Mouse (Mus musculus) retina, embryonic 14.5 days (tissue): ENCODE measurements at regions not wholly inside any gene's neighbourhood (a gene's known extent, or its start where the extent isn't known, plus 50 kb on each side); places are given as distances from the start of the nearest gene placed in this dataset.

Experiments
- DNase-seq: peaks from one replicate; pipeline ENCODE4 v3.0.0-alpha.2; 2015; ENCODE audit warnings: low spot score

DNA sequence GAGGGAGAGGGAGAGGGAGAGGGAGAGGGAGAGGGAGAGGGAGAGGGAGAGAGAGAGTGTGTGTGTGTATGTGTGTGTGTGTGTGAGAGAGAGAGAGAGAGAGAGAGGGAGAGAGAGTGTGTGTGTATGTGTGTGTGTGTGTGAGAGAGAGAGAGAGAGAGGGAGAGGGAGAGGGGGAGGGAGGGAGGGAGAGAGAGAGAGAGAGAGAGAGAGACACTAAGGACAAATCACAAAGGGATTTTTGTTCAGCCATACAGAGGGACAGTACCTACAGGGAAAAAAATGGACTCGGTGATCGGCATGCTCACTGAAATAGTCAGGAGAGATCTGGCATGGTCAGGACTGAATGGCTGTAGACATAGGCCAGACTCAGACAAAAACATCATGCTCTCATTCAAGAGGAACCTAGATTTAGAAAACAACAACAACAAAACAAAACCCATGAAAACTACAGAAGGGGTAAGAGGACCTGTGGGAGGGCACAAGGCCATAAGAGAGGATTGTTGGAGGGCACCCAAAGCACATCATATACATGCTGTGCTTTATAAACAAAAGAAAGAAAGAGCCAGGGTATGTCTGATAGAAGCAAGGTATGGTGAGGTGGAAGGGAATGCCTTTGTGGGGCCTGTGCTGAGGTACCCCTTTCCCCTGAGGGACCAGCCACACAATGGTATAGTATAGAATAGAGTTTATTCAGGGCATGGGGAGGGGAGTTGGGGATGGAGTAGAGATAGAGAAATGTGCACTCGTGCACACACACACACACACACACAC is 127.0 kb upstream of the Med14 start:
- DNase-seq: no peak

DNA sequence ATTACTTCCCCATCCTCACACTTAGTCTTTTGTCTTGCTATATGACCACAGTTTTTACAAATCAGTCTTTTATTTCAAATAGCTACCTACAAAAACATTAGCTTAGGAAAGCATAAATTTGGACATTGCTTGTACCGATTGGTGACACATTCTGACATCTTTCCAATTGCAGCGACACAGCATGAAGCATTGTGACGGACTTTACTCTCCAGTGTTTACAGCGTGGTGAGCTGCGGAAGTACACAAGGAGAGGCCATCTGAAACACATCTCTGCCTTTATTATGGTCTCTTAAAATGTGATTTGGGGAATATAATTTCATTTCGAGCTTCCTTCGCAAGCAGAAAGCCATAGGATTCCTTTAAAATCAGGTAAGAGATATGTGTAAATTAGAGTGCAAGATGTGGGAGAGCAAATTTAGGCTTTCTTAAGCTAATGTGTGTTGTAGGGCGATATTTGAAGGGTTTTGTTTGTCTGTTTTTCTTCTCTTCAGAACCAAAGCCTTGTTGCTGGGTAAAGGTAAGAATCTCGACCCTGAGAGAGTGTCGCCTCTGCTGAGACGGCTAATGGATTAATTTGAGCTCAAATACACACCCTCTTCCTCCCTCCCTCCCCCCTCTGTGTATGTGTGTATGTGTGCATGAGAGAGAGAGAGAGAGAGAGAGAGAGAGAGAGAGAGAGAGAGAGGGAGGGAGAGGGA is 126.3 kb upstream of the Med14 start:
- DNase-seq: no peak

DNA sequence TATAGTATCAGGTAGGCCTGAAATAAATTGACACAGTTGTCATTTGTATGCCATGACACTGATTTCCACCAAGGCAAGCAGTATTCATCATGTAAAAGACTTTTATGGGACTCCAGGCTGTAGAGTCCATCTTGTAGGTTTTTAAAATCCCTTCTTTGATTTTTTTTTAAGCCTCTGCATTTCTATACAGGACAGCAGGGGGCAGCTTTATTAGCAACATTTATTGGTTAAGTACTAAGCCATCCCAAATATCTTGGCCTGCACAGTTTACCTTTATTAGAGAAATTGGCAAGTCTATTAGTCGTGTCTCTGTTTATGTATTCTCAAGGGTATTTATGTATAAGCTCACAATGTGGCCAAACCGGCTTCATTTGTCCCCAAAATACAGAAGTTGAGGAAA is 125.6 kb upstream of the Med14 start:
- peak; percentile 9 for DNase-seq

DNA sequence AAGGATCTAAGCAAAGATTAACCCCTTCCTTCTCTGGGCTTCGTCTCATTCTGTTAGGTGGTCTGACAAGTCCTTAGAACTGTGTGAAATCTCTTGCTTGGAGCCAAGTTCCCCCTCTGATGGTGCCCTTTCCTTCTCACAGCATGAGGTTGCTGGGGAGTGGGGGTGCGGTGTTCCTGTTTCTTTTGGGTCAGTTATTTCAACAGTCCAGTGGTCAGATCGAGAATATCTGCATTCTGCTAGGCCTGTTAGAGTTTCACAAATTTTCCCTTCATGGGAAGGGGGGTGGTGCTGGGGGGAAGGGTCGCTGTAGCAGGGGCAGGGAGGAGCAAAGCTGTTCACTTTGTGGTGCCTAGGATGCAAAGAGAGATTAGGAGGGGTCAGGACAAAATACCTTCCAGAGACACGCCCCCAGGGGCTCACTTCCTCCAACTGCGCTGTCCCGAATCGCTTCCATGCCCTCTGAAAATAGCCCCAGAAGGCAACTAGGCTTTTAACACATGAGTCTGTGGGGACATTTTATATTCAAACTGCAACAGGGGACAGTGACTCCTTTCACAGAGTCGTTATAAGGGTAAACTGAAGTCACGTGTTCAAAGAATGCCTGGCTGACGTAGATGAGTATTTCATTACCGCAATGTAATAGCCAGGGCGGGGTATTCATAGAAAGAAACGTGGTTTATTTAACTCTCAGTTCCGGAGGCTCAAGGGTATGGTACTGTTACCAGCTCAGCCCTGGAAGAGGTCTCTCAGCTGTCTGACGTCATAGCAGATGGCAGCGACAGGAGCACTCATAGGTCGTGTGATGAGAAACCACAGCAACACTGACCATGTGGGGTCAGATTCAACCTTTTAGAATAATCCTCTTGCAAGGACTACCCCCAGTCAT is 124.5 kb upstream of the Med14 start:
- DNase-seq: peak; percentile 17

DNA sequence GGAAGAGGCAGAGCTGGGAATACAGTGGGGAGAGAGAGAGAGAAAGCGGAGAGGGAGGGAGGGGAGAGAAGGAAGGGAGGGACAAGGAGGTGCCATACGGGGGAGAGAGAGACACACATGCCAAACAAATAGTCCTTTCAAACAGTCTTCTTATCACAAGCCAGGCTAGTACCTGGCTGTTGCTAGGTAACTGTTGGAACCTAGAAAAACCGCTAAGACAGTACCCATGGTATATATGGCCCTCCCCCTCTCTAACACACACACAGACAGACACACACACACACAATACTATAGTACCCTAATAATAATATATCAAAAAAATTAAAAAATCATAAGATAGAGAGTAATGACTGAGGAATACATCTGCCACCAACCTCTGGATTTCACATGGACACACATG is 117.4 kb upstream of the Med14 start:
- no peak for DNase-seq

DNA sequence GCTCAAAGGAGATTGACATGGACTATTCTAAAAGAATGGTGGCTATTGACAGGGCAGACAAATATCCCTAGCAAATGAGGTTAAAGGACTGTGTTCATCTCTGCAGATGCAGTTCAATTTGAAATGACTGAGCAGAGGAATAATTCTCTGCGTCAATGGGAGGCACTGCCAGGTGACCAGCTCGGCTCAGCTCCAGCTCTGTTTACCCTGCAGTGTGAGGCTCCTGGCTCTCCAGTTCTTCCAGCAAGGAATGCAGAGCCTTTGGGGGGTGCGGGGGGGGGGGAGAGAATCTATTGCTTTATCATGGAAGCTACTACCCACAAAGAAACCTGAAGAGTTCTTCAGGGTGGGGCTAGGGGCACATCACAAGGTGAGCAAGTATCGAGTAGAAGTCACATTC is 115.6 kb upstream of the Med14 start:
- DNase-seq: no peak

DNA sequence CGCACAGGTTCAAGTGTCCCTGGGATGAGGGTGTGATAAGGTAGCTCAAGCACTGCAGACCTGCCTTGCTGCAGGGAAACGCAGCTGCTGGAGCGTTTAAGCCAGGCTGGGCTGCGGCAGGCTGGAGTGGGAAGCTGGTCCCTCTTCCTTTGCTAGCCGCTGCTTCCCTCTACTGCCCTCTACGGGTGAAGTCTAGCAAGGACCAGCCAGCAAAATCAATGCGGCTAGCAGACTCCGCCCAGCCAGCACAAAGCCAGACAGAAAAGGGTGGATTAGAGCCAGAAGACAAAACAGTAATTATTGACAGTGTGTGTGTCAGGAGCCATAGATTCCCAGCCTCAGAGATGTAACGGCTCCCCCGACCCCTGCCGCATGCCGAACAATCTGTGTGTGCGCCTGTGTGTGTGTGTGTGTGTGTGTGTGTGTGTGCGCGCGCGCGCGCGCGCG is 111.8 kb upstream of the Med14 start:
- peak; percentile 88 for DNase-seq

DNA sequence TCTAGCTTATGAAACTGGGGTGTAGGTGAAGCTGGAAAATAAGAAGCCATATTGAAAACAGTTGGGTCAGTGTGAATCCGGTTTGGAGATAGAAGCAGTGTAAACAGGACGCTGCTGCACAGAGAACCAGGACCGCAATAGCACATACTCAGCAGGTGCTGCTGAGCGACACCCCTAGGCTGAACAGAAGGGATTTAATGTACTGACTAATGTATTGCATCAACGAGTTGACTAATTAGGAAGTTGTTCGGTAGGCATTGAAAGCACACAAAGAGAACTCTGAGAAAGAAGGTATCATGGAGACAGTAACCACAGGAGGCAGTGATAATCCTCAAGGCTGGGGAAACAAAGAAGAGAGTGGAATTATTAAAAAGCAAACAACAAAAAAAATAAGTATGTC is 111.4 kb upstream of the Med14 start:
- no peak for DNase-seq

DNA sequence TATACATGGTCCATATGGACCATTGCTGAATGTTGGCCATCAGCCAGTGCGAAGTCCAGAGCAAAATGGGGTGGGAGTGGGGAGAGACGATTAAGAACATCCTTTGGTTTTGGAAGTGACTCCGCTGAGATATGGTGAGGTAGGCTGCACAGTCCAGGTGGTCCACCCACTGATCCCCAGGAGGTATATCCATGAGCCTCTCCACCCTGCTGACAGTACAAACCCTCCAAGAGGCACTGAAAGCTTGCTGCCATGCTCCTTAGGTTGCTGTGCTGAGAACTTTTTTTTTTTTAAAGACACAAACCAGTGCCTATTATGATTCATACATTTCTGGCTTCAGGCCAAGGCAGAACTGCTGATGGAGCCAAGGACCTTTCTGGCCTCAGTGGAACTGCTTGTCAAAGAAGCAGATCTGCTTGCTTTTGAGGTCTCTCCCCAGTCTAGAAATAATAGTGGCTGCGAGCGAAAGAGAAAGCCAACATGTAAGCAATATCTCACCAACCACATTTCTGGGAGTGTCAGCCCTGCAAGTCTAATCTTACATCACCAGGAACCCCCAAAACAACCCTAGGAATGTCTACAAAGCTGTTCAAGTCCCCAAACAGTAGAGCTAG is 105.1 kb upstream of the Med14 start:
- no peak for DNase-seq

DNA sequence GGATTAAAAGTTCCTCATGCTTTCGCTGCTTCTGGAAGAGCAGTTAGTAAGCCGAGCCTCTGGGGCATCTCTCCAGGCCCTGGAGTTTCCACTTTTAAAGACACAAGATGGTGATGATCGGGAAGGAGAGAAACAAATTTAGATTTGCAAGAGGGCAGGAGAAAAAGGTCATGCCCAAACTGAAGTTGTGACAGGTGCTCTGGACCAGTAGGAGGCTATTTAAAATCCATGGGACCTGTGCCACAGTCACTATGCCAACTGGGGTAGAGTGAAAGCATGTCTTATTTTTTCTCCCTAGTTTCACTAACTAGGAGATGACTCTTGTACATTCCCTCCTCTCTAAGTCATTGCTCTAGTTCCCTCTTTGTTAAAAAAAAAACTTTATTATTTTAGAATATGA is 104.3 kb upstream of the Med14 start:
- DNase-seq: no peak

DNA sequence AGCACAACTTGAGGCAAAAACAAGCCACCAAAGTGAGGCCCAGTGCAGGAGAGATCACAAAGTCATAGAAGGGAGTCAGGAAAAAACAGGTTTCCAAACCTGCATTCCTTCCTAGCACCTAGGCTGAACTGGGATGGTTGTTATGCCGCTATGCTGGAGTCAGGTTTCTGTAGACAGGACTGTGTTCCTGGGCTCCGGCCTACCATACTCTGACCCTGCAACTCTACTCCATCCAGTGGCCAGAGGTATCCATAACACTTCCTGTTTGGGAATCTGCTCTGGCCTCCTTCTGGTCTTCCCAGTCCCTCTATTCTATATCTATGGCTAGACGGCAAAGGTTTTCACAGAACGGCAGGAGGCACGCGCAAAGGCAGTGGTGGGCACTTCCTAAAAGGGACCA is 98.3 kb upstream of the Med14 start:
- DNase-seq: no peak

DNA sequence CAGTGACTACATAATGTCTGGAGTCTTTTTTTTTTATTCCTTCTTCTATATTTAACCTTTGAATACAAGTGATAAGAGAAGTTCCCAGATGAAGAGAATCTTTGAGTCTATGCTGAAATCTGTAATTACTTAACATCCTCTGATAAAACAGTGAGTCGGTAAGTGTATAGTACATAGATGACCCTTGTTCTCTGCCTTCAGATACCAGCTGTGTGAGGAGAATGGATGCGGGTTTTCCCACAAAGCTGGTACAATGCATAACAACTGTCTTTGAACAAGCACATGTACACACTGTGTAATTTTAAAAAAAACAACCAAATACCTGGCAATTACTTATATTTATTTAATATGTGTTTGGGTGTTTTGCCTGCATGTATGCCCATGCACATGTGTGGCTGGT is 96.9 kb upstream of the Med14 start:
- DNase-seq: no peak

DNA sequence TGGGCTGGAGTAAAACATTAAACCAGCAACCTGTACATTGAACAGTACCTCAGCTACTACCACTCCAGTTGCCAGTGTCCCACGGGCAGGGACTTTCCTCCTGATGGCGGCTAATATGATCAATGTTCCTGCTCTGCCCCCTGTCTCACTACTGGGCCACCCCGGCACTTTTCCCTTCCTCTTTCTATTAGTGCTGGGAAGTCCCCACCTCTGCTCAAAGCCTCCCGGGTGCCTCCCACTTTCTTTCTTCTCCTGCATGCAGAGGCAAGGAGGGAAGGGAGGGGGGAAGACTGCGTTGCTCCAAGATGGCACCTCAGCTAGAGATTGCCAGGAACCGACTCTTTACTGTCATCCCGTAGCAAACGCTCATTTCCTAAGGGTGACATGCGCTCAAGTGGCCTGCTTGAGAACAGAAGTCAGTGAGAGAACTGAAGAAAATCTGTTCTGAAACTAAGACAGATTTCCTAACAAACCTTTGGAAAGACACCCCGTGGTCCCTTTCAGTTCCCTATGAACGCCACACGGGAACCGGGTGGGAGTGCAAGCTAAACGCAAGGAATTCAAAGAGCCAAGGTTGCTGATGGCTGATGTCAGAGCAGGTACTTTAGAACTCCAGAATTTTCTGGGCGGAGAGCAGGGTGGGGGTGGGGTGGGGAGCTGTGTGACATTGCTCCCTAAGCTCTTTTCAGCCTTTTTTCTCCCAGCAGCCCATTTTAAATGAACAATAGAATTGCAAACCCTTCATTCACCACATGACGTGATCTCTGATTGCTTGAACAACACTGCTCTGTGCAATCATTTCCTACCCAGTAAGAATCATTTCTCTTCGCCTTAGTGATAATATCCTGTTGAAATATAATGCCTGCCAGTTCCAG is 96.2 kb upstream of the Med14 start:
- DNase-seq: peak; percentile 46

DNA sequence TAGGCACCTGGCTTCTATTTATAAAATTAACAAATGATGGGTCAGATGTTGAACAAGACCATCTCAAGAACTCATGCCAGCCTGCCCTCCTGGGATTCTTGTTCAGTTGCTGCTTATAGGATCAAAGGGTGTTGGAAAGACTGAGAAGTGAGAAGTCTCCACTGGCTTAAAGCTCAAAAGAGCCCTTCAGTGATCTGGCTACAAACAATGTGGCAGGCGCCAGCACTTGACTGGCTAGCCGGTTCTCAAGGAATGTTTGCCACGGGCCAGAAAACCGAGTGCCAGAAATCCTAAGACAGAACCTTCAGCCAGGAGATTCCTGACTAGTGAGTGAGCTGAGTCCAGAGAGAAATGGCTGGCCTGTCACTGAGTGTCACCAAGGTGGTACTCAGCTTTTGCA is 93.6 kb upstream of the Med14 start:
- no peak for DNase-seq

DNA sequence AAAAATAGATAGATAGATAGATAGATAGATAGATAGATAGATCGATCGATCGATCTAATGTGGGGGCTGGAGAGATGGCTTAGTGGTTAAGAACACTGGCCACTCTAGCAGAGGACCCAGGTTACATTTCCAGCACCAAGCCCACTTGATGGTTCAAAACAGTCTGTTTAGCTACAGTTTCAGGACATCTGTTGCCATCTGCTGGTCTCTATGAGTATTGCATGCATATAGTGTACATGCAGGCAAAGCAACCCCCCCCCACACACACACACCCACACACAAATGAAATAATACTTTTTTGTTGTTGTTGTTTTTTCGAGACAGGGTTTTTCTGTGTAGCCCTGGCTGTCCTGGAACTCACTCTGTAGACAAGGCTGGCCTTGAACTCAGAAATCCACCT is 89.8 kb upstream of the Med14 start:
- peak; percentile 46 for DNase-seq

DNA sequence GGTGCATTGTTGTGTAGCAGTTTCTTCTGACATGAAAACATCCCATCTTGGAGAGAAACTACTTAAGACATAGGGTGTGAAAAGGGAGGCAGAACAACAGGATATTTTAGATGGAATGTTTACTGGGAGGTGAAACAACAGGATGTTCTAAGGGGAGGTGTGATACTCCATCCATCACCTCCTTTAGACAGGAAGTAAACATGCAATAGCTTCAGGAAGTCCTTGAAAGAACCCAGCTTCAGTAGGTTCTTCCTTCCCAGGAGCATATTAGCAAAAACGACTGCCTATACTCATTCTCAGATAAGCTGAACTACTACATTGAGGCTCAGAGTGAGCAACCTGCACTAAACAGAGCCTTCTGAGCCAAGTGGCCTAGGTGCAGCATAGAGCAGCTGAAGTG is 82.6 kb upstream of the Med14 start:
- DNase-seq: no peak

DNA sequence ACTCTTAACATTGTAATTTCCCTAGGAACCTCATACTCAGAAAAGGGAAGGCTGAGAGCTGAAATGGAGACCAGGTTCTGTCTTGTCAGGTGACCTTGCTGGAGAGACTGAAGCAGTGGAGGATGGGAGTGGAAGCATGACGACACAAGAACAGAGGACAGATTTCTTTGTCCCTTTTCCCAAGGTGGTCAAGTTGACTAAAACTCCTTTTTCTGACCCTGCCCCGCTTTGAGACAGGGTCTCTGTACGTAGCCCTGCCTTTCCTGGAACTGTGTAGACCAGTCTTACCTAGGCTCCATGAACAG is 79.1 kb upstream of the Med14 start:
- no peak for DNase-seq

DNA sequence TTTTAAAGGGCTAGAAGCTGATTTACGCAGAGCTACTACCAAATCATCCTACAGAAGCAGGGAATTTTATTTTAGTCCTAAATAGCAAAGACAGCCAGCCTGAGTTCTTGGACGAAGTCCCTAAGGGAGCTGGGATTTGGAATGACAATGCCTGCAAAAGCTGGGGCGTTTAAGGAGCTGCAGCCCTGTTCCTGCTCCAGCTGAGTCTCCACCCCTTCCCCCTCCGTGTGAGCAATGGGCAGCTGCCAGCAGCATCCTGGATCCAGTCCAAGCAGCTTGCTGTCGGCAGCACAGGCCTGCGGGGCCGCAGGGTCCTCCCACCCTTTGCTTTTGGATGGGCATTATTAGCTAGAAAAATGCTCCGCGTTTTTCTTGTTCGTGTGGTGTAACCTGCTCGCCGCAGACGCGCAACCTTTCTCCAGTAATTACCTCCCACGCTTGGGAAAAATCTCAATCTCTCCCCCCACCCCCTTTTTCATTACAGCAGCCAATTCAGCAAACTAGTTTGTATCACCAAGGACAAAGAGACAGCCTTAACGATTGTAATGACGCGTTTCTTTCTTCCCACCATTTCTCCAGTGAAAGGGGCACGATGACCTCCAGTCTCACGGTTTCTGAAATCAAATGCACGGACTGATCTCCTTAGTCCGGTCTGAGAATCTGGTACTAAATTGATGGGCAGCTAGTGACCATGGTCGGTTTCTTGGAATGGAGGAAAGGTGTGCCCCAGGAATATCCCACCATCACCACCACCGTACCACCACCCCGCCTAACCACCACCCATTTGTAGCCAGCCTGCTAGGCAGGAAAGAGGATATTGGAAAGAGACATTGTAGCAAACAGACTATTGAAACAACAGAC is 78.5 kb upstream of the Med14 start:
- DNase-seq: peak; percentile 73

DNA sequence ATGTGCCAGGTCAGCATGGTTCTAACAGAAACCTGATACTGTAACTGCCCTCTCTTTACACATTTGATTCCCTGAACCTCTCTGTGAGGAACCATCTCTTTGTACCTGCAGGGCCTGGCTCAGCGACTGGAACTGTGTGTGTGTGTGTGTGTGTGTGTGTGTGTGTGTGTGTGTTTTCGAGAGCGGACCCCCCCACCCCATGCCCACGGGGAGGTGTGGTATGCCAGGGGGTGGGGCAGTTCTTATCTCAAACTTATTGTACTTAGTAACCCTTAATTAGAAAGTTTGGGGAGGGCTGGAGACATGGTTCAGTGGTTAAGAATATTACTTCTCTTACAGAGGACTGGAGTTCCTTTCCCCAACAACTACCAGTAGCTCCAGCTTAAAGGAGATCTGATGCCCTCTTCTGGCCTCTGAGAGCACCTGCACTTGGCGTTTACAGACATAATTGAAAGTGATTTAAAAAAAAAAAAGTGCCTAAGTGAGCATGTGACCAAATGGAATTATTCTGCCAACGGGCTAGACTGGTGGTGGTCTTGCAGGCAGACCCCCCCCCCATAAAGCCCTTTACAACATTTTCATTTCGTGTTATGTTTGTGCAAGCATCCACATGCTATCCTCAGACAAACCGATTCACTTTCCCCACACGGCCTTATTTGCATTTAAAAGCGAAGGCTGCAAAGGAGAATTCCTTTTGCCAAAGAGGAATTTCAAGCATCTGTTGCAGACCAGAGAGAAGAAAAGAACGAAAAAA is 77.7 kb upstream of the Med14 start:
- DNase-seq: peak; percentile 76

DNA sequence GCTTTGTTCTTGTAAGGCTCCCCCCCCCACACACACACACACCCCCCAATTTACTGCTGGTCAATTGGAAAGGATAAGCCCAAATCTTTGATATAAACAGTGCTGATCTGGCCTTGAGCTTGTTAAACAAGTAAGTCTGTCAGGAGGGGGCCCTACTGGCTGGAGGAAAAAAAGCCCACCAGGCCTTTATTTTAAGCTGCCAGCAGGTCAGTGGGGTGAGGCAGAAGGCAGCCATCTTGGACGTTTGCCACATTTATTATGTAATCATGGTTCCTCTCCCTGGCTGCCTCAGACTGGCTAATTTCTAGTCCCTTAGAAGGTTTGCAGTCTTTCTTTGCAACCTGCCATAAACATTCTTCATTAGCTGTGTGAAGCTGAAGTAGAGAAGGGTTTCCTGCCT is 75.9 kb upstream of the Med14 start:
- DNase-seq: no peak
